Mouse (Mus musculus): ENCODE results near the gene Gm20605. TPM values are rescaled to one million over a fixed set of nuclear protein-coding genes. Genes with fewer than 3 reads are reported as not detected.

The Gm20605 gene
- polyA plus RNA-seq, 1 experiment from 2014 or later: 18.4 TPM

- no peak for ATAC-seq (ENCODE audit: low FRiP score, low TSS enrichment)
- H3K9me3 ChIP-seq (ENCODE audit: low read length): no peaks in the 10 kb centered on the region
- H3K4me1 ChIP-seq (ENCODE audit: insufficient read depth, low read length): peaks cover 7% of the 10 kb centered on the region; the same call in 1 of the 2 replicates
- no peaks in the 10 kb centered on the region for H3K27me3 ChIP-seq (ENCODE audit: insufficient read depth, low read length)
- no peak overlapping the region for H3K27ac ChIP-seq (ENCODE audit: low read length)
- peaks cover 23% of the 10 kb centered on the region for H3K36me3 ChIP-seq (ENCODE audit: insufficient read depth, low read length)
- no peak overlapping the region for H3K4me3 ChIP-seq (ENCODE audit: low read length)
- no peak overlapping the region for H3K9ac ChIP-seq (replicated peaks; ENCODE audit: low read length)
- 84% methylated on average over 6 of the region's 6 CpGs for WGBS
- no peak overlapping the region for H3K4me2 ChIP-seq (replicated peaks; ENCODE audit: low read depth, low read length)
Observed at GRCm38 (mm10) chr5:137660064-137660688, 31.2 kb downstream of the Gm20605 start.

- H3K27me3 ChIP-seq (ENCODE audit: insufficient read depth, low read length): no peaks in the 10 kb centered on the region
- H3K9me3 ChIP-seq (ENCODE audit: low read length): no peaks in the 10 kb centered on the region
- peaks cover 37% of the 10 kb centered on the region for H3K36me3 ChIP-seq (ENCODE audit: insufficient read depth, low read length)
- H3K4me2 ChIP-seq (replicated peaks; ENCODE audit: low read depth, low read length): no peak overlapping the region
- no peak overlapping the region for H3K27ac ChIP-seq (ENCODE audit: low read length)
- H3K9ac ChIP-seq (replicated peaks; ENCODE audit: low read length): no peak overlapping the region
- H3K4me3 ChIP-seq (ENCODE audit: low read length): no peak overlapping the region
- 79% methylated on average over 9 of the region's 9 CpGs for WGBS
- no peaks in the 10 kb centered on the region for H3K4me1 ChIP-seq (ENCODE audit: insufficient read depth, low read length)
- ATAC-seq (ENCODE audit: low FRiP score, low TSS enrichment): no peak
Observed at GRCm38 (mm10) chr5:137663057-137663456, 34.1 kb downstream of the Gm20605 start.

- ATAC-seq (ENCODE audit: low FRiP score, low TSS enrichment): no peak
- Histone ChIP-seq H3K36me3 (ENCODE audit: insufficient read depth, low read length) (peaks cover 13% of the 10 kb centered on the region), H3K4me2 (replicated peaks; ENCODE audit: low read depth, low read length) (no peak overlapping the region), H3K9me3 (ENCODE audit: low read length) (no peaks in the 10 kb centered on the region), H3K4me1 (ENCODE audit: insufficient read depth, low read length) (peaks cover 25% of the 10 kb centered on the region), H3K27me3 (ENCODE audit: insufficient read depth, low read length) (no peaks in the 10 kb centered on the region), H3K27ac (ENCODE audit: low read length) (no peak overlapping the region), H3K4me3 (ENCODE audit: low read length) (no peak overlapping the region), H3K9ac (replicated peaks; ENCODE audit: low read length) (no peak overlapping the region)
- 54% methylated on average over 10 of the region's 10 CpGs for WGBS
Observed at GRCm38 (mm10) chr5:137668971-137669370, 40.0 kb downstream of the Gm20605 start.

GRCm38 (mm10) chr5:137670240-137670639, 41.3 kb downstream of the Gm20605 start:
- no peak for ATAC-seq (ENCODE audit: low FRiP score, low TSS enrichment)
- no peaks in the 10 kb centered on the region for H3K9me3 ChIP-seq (ENCODE audit: low read length)
- H3K36me3 ChIP-seq (ENCODE audit: insufficient read depth, low read length): peaks cover 13% of the 10 kb centered on the region
- H3K27me3 ChIP-seq (ENCODE audit: insufficient read depth, low read length): no peaks in the 10 kb centered on the region
- no peak overlapping the region for H3K4me3 ChIP-seq (ENCODE audit: low read length)
- H3K4me1 ChIP-seq (ENCODE audit: insufficient read depth, low read length): peaks cover 25% of the 10 kb centered on the region
- no peak overlapping the region for H3K4me2 ChIP-seq (replicated peaks; ENCODE audit: low read depth, low read length)
- H3K9ac ChIP-seq (replicated peaks; ENCODE audit: low read length): no peak overlapping the region
- H3K27ac ChIP-seq (ENCODE audit: low read length): 0 out of 2 replicates have a peak overlapping the region, but pooled peaks have one; percentile 4
- WGBS: 93% methylated on average over 1 of the region's 1 CpGs

GRCm38 (mm10) chr5:137671443-137672240, 42.7 kb downstream of the Gm20605 start:
- Histone ChIP-seq H3K27me3 (ENCODE audit: insufficient read depth, low read length) (no peaks in the 10 kb centered on the region), H3K4me3 (ENCODE audit: low read length) (no peak overlapping the region), H3K4me2 (replicated peaks; ENCODE audit: low read depth, low read length) (0 out of 2 replicates have a peak overlapping the region, but pooled peaks have one; percentile 10), H3K9me3 (ENCODE audit: low read length) (no peaks in the 10 kb centered on the region), H3K36me3 (ENCODE audit: insufficient read depth, low read length) (peaks cover 6% of the 10 kb centered on the region), H3K4me1 (ENCODE audit: insufficient read depth, low read length) (peaks cover 25% of the 10 kb centered on the region), H3K9ac (replicated peaks; ENCODE audit: low read length) (peak overlapping the region; percentile 54), H3K27ac (ENCODE audit: low read length) (peak overlapping the region; percentile 78)
- ATAC-seq (ENCODE audit: low FRiP score, low TSS enrichment): peak; percentile 74
- WGBS: 10% methylated on average over 9 of the region's 9 CpGs

GRCm38 (mm10) chr5:137672361-137672760, 43.4 kb downstream of the Gm20605 start:
- no peak overlapping the region for H3K4me2 ChIP-seq (replicated peaks; ENCODE audit: low read depth, low read length)
- peaks cover 25% of the 10 kb centered on the region for H3K4me1 ChIP-seq (ENCODE audit: insufficient read depth, low read length)
- no peak overlapping the region; the same call in 1 of the 2 replicates for H3K27ac ChIP-seq (ENCODE audit: low read length)
- H3K4me3 ChIP-seq (ENCODE audit: low read length): no peak overlapping the region
- no peaks in the 10 kb centered on the region for H3K27me3 ChIP-seq (ENCODE audit: insufficient read depth, low read length)
- H3K9ac ChIP-seq (replicated peaks; ENCODE audit: low read length): no peak overlapping the region
- 76% methylated on average over 5 of the region's 5 CpGs for WGBS
- no peaks in the 10 kb centered on the region for H3K9me3 ChIP-seq (ENCODE audit: low read length)
- peaks cover under 1% of the 10 kb centered on the region; the same call in 1 of the 2 replicates for H3K36me3 ChIP-seq (ENCODE audit: insufficient read depth, low read length)
- no peak for ATAC-seq (ENCODE audit: low FRiP score, low TSS enrichment)

GRCm38 (mm10) chr5:137673015-137673414, 44.0 kb downstream of the Gm20605 start:
- no peaks in the 10 kb centered on the region for H3K9me3 ChIP-seq (ENCODE audit: low read length)
- peaks cover 25% of the 10 kb centered on the region for H3K4me1 ChIP-seq (ENCODE audit: insufficient read depth, low read length)
- 89% methylated on average over 6 of the region's 6 CpGs for WGBS
- H3K9ac ChIP-seq (replicated peaks; ENCODE audit: low read length): no peak overlapping the region
- ATAC-seq (ENCODE audit: low FRiP score, low TSS enrichment): no peak
- no peak overlapping the region for H3K4me3 ChIP-seq (ENCODE audit: low read length)
- no peaks in the 10 kb centered on the region for H3K36me3 ChIP-seq (ENCODE audit: insufficient read depth, low read length)
- H3K4me2 ChIP-seq (replicated peaks; ENCODE audit: low read depth, low read length): no peak overlapping the region
- H3K27ac ChIP-seq (ENCODE audit: low read length): no peak overlapping the region
- no peaks in the 10 kb centered on the region for H3K27me3 ChIP-seq (ENCODE audit: insufficient read depth, low read length)

- Histone ChIP-seq H3K4me2 (replicated peaks; ENCODE audit: low read depth, low read length) (no peak overlapping the region), H3K9me3 (ENCODE audit: low read length) (no peaks in the 10 kb centered on the region), H3K4me3 (ENCODE audit: low read length) (no peak overlapping the region), H3K27me3 (ENCODE audit: insufficient read depth, low read length) (no peaks in the 10 kb centered on the region), H3K36me3 (ENCODE audit: insufficient read depth, low read length) (no peaks in the 10 kb centered on the region), H3K9ac (replicated peaks; ENCODE audit: low read length) (no peak overlapping the region), H3K27ac (ENCODE audit: low read length) (no peak overlapping the region), H3K4me1 (ENCODE audit: insufficient read depth, low read length) (peaks cover 21% of the 10 kb centered on the region)
- ATAC-seq (ENCODE audit: low FRiP score, low TSS enrichment): no peak
- WGBS: 91% methylated on average over 8 of the region's 8 CpGs
Observed at GRCm38 (mm10) chr5:137674786-137675185, 45.8 kb downstream of the Gm20605 start.

- Histone ChIP-seq H3K36me3 (ENCODE audit: insufficient read depth, low read length) (no peaks in the 10 kb centered on the region), H3K27me3 (ENCODE audit: insufficient read depth, low read length) (no peaks in the 10 kb centered on the region), H3K27ac (ENCODE audit: low read length) (no peak overlapping the region), H3K4me2 (replicated peaks; ENCODE audit: low read depth, low read length) (no peak overlapping the region), H3K4me3 (ENCODE audit: low read length) (no peak overlapping the region), H3K4me1 (ENCODE audit: insufficient read depth, low read length) (peaks cover 5% of the 10 kb centered on the region), H3K9ac (replicated peaks; ENCODE audit: low read length) (no peak overlapping the region), H3K9me3 (ENCODE audit: low read length) (no peaks in the 10 kb centered on the region)
- 96% methylated on average over 8 of the region's 8 CpGs for WGBS
- no peak for ATAC-seq (ENCODE audit: low FRiP score, low TSS enrichment)
Observed at GRCm38 (mm10) chr5:137677859-137678258, 48.9 kb downstream of the Gm20605 start.

- Histone ChIP-seq H3K9ac (replicated peaks; ENCODE audit: low read length) (no peak overlapping the region), H3K4me3 (ENCODE audit: low read length) (no peak overlapping the region), H3K9me3 (ENCODE audit: low read length) (no peaks in the 10 kb centered on the region), H3K27me3 (ENCODE audit: insufficient read depth, low read length) (no peaks in the 10 kb centered on the region), H3K4me2 (replicated peaks; ENCODE audit: low read depth, low read length) (no peak overlapping the region), H3K4me1 (ENCODE audit: insufficient read depth, low read length) (peaks cover 14% of the 10 kb centered on the region), H3K27ac (ENCODE audit: low read length) (no peak overlapping the region), H3K36me3 (ENCODE audit: insufficient read depth, low read length) (no peaks in the 10 kb centered on the region)
- 71% methylated on average over 3 of the region's 3 CpGs for WGBS
- ATAC-seq (ENCODE audit: low FRiP score, low TSS enrichment): no peak
Observed at GRCm38 (mm10) chr5:137678736-137679135, 49.8 kb downstream of the Gm20605 start.

Data from kidney, embryonic 16.5 days (tissue).